Mouse (Mus musculus) heart, embryonic 11.5 days (tissue): ENCODE results near the gene 5730522E02Rik. TPM values are rescaled to one million over a fixed set of nuclear protein-coding genes. Genes with fewer than 3 reads are reported as not detected.

ENCODE experiments used
- ATAC-seq: fragments of 200-750 bp; cut with Nextera tagmentation; replicated peaks from 2 replicates; pipeline ENCODE4 v1.8.0; 2017; ENCODE audit warnings: moderate library complexity; ENCODE audit not compliant: insufficient number of reproducible peaks, low FRiP score, low TSS enrichment
- H3K27ac ChIP-seq: fragments of 300-500 bp; sonication (generic); 2 replicates; pipeline ENCODE4 v1.5.1; 2014; ENCODE audit warnings: mild to moderate bottlenecking, low read depth, low read length
- H3K27me3 ChIP-seq: fragments of 300-500 bp; sonication (generic); 2 replicates; pipeline ENCODE4 v1.6.1; 2014; ENCODE audit warnings: mild to moderate bottlenecking, low read length, mixed read lengths; ENCODE audit not compliant: control insufficient read depth, insufficient read depth
- H3K36me3 ChIP-seq: fragments of 300-500 bp; sonication (generic); 2 replicates; pipeline ENCODE4 v1.6.1; 2014; ENCODE audit warnings: mild to moderate bottlenecking, low read length, moderate library complexity, mixed read lengths; ENCODE audit not compliant: control insufficient read depth, insufficient read depth
- H3K4me1 ChIP-seq: fragments of 300-500 bp; sonication (generic); 2 replicates; pipeline ENCODE4 v1.6.1; 2014; ENCODE audit warnings: low read length; ENCODE audit not compliant: control insufficient read depth, insufficient read depth
- H3K4me2 ChIP-seq: fragments of 300-500 bp; sonication (generic); 2 replicates; pipeline ENCODE4 v1.6.1; 2014; ENCODE audit warnings: mild to moderate bottlenecking, moderate library complexity
- H3K4me3 ChIP-seq: fragments of 300-500 bp; sonication (generic); 2 replicates; pipeline ENCODE4 v1.5.1; 2014; ENCODE audit warnings: low read depth, low read length
- H3K9ac ChIP-seq: fragments of 300-500 bp; sonication (generic); 2 replicates; pipeline ENCODE4 v1.6.1; 2014; ENCODE audit warnings: mild to moderate bottlenecking, low read depth, low read length, moderate library complexity
- H3K9me3 ChIP-seq: fragments of 300-500 bp; sonication (generic); replicated peaks from 2 replicates; pipeline ENCODE4 v1.6.1; 2016; ENCODE audit warnings: low read length; ENCODE audit not compliant: control insufficient read depth
- WGBS: fragments of 180-500 bp; shearing (Covaris S2); extraction: QIAGEN DNeasy Blood & Tissue Kit; methylation state at CpG from one replicate; pipeline ENCODE4 v1.1.7; 2014; ENCODE audit not compliant: insufficient replicate concordance; 5-methylcytosine and 5-hydroxymethylcytosine counted together
- polyA plus RNA-seq: library from polyadenylated mRNA; unstranded; fragments of >200 nt; fragmentation: Nextera tagmentation; extraction: Ambion mirVana; gene quantifications from 2 replicates; pipeline ENCODE4 v1.2.1, GENCODE M21; 2014

Gene 5730522E02Rik
- polyA plus RNA-seq, 1 experiment from 2014 or later = 1.3 TPM

GRCm38 (mm10) chr11:25715447-25716321 is 494.9 kb downstream of the 5730522E02Rik start:
- H3K27me3 ChIP-seq = no peaks in the 10 kb centered on the region
- no peak overlapping the region for H3K27ac ChIP-seq
- 74% methylated on average over 7 of the region's 7 CpGs for whole genome bisulfite sequencing
- no peak overlapping the region for H3K4me2 ChIP-seq
- H3K4me1 ChIP-seq = no peaks in the 10 kb centered on the region
- H3K36me3 ChIP-seq = no peaks in the 10 kb centered on the region
- no peak overlapping the region for H3K4me3 ChIP-seq
- no peak for ATAC-seq
- no peak overlapping the region for H3K9ac ChIP-seq
- H3K9me3 ChIP-seq = no peaks in the 10 kb centered on the region

GRCm38 (mm10) chr11:25710559-25710958 is 500.0 kb downstream of the 5730522E02Rik start:
- 41% methylated on average over 2 of the region's 2 CpGs for WGBS
- Histone ChIP-seq H3K36me3 (no peaks in the 10 kb centered on the region), H3K4me3 (no peak overlapping the region), H3K4me1 (no peaks in the 10 kb centered on the region), H3K9ac (no peak overlapping the region), H3K27ac (no peak overlapping the region), H3K27me3 (no peaks in the 10 kb centered on the region), H3K9me3 (no peaks in the 10 kb centered on the region), H3K4me2 (no peak overlapping the region)
- ATAC-seq = no peak

- Histone ChIP-seq H3K9ac (no peak overlapping the region), H3K9me3 (no peaks in the 10 kb centered on the region), H3K27ac (no peak overlapping the region), H3K4me3 (no peak overlapping the region), H3K27me3 (no peaks in the 10 kb centered on the region), H3K36me3 (no peaks in the 10 kb centered on the region), H3K4me2 (no peak overlapping the region), H3K4me1 (no peaks in the 10 kb centered on the region)
- WGBS = 70% methylated on average over 4 of the region's 4 CpGs
- ATAC-seq = no peak
Measured at GRCm38 (mm10) chr11:25709892-25710291, 500.7 kb downstream of the 5730522E02Rik start.

GRCm38 (mm10) chr11:25704332-25705168 is 506.0 kb downstream of the 5730522E02Rik start:
- no peak for ATAC-seq
- 72% methylated on average over 11 of the region's 11 CpGs for WGBS

GRCm38 (mm10) chr11:25702791-25703190 is 507.8 kb downstream of the 5730522E02Rik start:
- H3K9ac ChIP-seq = no peak overlapping the region
- WGBS = 82% methylated on average over 3 of the region's 3 CpGs
- no peak overlapping the region for H3K4me3 ChIP-seq
- no peaks in the 10 kb centered on the region for H3K4me1 ChIP-seq
- H3K4me2 ChIP-seq = no peak overlapping the region
- H3K27me3 ChIP-seq = no peaks in the 10 kb centered on the region
- H3K36me3 ChIP-seq = no peaks in the 10 kb centered on the region
- no peak overlapping the region for H3K27ac ChIP-seq
- no peak for ATAC-seq
- no peaks in the 10 kb centered on the region for H3K9me3 ChIP-seq

More at GRCm38 (mm10) chr11:25704332-25705168, 506.0 kb downstream of the 5730522E02Rik start:
- H3K9me3 ChIP-seq = no peaks in the 10 kb centered on the region
- no peak overlapping the region for H3K4me3 ChIP-seq
- H3K4me1 ChIP-seq = no peaks in the 10 kb centered on the region
- H3K27me3 ChIP-seq = no peaks in the 10 kb centered on the region
- no peak overlapping the region for H3K4me2 ChIP-seq
- no peaks in the 10 kb centered on the region for H3K36me3 ChIP-seq
- H3K9ac ChIP-seq = no peak overlapping the region
- no peak overlapping the region for H3K27ac ChIP-seq

- Histone ChIP-seq H3K4me1 (no peaks in the 10 kb centered on the region), H3K27ac (no peak overlapping the region), H3K9me3 (no peaks in the 10 kb centered on the region), H3K27me3 (no peaks in the 10 kb centered on the region), H3K4me3 (no peak overlapping the region), H3K9ac (no peak overlapping the region), H3K4me2 (no peak overlapping the region), H3K36me3 (no peaks in the 10 kb centered on the region)
- WGBS = 53% methylated on average over 6 of the region's 6 CpGs
- ATAC-seq = no peak
Measured at GRCm38 (mm10) chr11:25697508-25698193, 512.9 kb downstream of the 5730522E02Rik start.

- H3K4me1 ChIP-seq = no peaks in the 10 kb centered on the region
- no peak overlapping the region for H3K4me2 ChIP-seq
- no peaks in the 10 kb centered on the region for H3K27me3 ChIP-seq
- 76% methylated on average over 5 of the region's 5 CpGs for WGBS
- H3K4me3 ChIP-seq = no peak overlapping the region
- H3K9me3 ChIP-seq = no peaks in the 10 kb centered on the region
- H3K9ac ChIP-seq = no peak overlapping the region
- H3K36me3 ChIP-seq = no peaks in the 10 kb centered on the region
- no peak for ATAC-seq
- H3K27ac ChIP-seq = no peak overlapping the region
Measured at GRCm38 (mm10) chr11:25696168-25696567, 514.4 kb downstream of the 5730522E02Rik start.

GRCm38 (mm10) chr11:25684731-25685130 is 525.8 kb downstream of the 5730522E02Rik start:
- H3K4me1 ChIP-seq = no peaks in the 10 kb centered on the region
- ATAC-seq = no peak
- no peak overlapping the region for H3K4me3 ChIP-seq
- no peak overlapping the region for H3K27ac ChIP-seq
- 90% methylated on average over 4 of the region's 4 CpGs for WGBS
- H3K9me3 ChIP-seq = no peaks in the 10 kb centered on the region
- H3K36me3 ChIP-seq = no peaks in the 10 kb centered on the region
- H3K9ac ChIP-seq = no peak overlapping the region
- no peaks in the 10 kb centered on the region for H3K27me3 ChIP-seq
- no peak overlapping the region for H3K4me2 ChIP-seq
